Mouse (Mus musculus) liver (tissue): Measurements from ENCODE around the gene Tbc1d22a.

Experiments used
- DNase-seq: peaks from one replicate; pipeline ENCODE4 v3.0.0-alpha.2; 2020; ENCODE audit warnings: mixed read lengths

Tbc1d22a gene

GRCm38 (mm10) chr15:86239801-86240200 is 25.5 kb downstream of the Tbc1d22a start:
- DNase-seq = peak; percentile 53

- DNase-seq = peak; percentile 49
Observed at GRCm38 (mm10) chr15:86243708-86244107, 29.4 kb downstream of the Tbc1d22a start.

- no peak for DNase-seq
Observed at GRCm38 (mm10) chr15:86244380-86244779, 30.1 kb downstream of the Tbc1d22a start.

- no peak for DNase-seq
Observed at GRCm38 (mm10) chr15:86250269-86250668, 36.0 kb downstream of the Tbc1d22a start.

- no peak for DNase-seq
Observed at GRCm38 (mm10) chr15:86252130-86252529, 37.9 kb downstream of the Tbc1d22a start.

- DNase-seq = no peak
Observed at GRCm38 (mm10) chr15:86252684-86253083, 38.4 kb downstream of the Tbc1d22a start.

GRCm38 (mm10) chr15:86253411-86253810 is 39.2 kb downstream of the Tbc1d22a start:
- DNase-seq = no peak

- DNase-seq = no peak
Observed at GRCm38 (mm10) chr15:86256201-86256600, 41.9 kb downstream of the Tbc1d22a start.

GRCm38 (mm10) chr15:86256728-86257179 is 42.5 kb downstream of the Tbc1d22a start:
- DNase-seq = no peak

- no peak for DNase-seq
Observed at GRCm38 (mm10) chr15:86257916-86258685, 43.8 kb downstream of the Tbc1d22a start.

GRCm38 (mm10) chr15:86259233-86259632 is 45.0 kb downstream of the Tbc1d22a start:
- DNase-seq = no peak

- DNase-seq = no peak
Observed at GRCm38 (mm10) chr15:86260111-86260510, 45.9 kb downstream of the Tbc1d22a start.

GRCm38 (mm10) chr15:86264389-86264788 is 50.1 kb downstream of the Tbc1d22a start:
- no peak for DNase-seq

GRCm38 (mm10) chr15:86264803-86265202 is 50.5 kb downstream of the Tbc1d22a start:
- no peak for DNase-seq

- no peak for DNase-seq
Observed at GRCm38 (mm10) chr15:86266975-86267374, 52.7 kb downstream of the Tbc1d22a start.

GRCm38 (mm10) chr15:86268526-86268925 is 54.3 kb downstream of the Tbc1d22a start:
- no peak for DNase-seq

- DNase-seq = no peak
Observed at GRCm38 (mm10) chr15:86275754-86276153, 61.5 kb downstream of the Tbc1d22a start.

- DNase-seq = no peak
Observed at GRCm38 (mm10) chr15:86276538-86277264, 62.4 kb downstream of the Tbc1d22a start.

GRCm38 (mm10) chr15:86277428-86277827 is 63.2 kb downstream of the Tbc1d22a start:
- no peak for DNase-seq

GRCm38 (mm10) chr15:86279059-86279974 is 65.1 kb downstream of the Tbc1d22a start:
- no peak for DNase-seq

- no peak for DNase-seq
Observed at GRCm38 (mm10) chr15:86280137-86280536, 65.9 kb downstream of the Tbc1d22a start.

GRCm38 (mm10) chr15:86283238-86283637 is 69.0 kb downstream of the Tbc1d22a start:
- DNase-seq = no peak

GRCm38 (mm10) chr15:86285296-86285695 is 71.0 kb downstream of the Tbc1d22a start:
- DNase-seq = no peak
